Mouse (Mus musculus): ENCODE data around the gene Ankrd23. TPM values are rescaled to one million over a fixed set of nuclear protein-coding genes. Genes with fewer than 3 reads are reported as not detected.

Gene Ankrd23
- polyA plus RNA-seq, 1 experiment from 2014 or later, result 17.0 TPM

DNA sequence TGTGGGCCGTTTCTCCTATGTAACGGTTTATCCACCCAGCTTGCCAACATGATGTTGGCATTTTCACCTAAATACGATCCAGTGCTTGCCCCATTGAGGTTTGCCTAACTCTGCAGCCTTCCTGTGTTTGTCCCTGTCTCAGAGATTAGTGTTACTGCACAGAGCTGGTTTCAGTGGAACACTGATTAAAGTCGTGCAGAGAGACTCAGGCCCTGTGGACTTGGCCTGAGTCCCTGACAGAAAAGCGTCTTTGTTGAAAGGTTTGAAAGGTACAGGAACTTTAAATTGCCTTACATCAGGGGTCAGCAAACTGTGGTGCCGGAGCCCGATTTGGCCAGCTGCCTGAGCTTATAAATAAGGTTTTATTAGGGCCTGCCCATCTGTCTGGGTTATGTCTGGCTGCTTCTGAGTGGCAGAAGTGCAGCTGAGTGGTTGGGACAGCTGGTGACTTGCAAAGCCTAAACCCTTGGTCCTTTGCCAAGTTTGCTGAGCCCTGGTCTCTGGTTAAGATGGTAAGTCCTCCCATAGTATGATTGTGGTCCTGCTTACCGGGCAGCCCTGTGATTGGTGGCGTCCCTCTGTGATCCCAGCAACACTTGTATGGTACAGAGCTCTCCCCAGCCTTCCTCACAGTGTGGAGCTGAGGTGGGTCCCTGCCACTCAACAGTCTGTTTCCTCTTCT, 13.2 kb downstream of the Ankrd23 start:
- peak; percentile 49; the same call in 1 of the 2 replicates for ATAC-seq
- H3K36me3 ChIP-seq (ENCODE audit: control insufficient read depth, insufficient read depth, low read length), result peaks cover 38% of the 10 kb centered on the region
- no peaks in the 10 kb centered on the region for H3K4me1 ChIP-seq (ENCODE audit: control insufficient read depth, insufficient read depth, low read length)
- H3K9ac ChIP-seq (ENCODE audit: low read depth, low read length), result no peak overlapping the region
- no peaks in the 10 kb centered on the region for H3K9me3 ChIP-seq (replicated peaks; ENCODE audit: control insufficient read depth, low read length, poor library complexity, severe bottlenecking)
- no peaks in the 10 kb centered on the region for H3K27me3 ChIP-seq (ENCODE audit: control insufficient read depth, insufficient read depth, low read depth, low read length)
- WGBS, result 53% methylated on average over 9 of the region's 9 CpGs
- H3K4me2 ChIP-seq (ENCODE audit: low read length), result no peak overlapping the region
- H3K4me3 ChIP-seq (ENCODE audit: low read depth, low read length), result no peak overlapping the region
- H3K27ac ChIP-seq (ENCODE audit: low read length), result no peak overlapping the region

DNA sequence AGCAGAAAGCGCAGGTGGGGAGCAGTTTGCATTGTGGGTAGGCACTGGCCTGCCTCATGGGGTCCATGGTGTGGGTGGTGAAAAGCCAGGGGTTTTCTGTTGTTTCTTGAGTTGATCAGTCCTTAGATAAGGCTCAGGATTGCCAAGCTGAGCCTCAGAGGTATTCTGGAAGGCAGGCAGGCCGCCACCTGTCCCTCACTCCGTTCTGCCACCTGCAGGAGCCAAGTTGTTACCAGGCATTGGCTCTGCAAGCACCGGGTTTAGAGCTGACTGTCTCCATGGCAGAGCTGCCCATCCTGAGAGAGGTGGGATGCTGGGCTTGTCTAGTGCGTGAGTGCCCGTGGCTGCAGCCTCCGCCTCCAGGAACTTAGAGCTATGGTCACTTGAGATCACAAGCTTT, 14.5 kb downstream of the Ankrd23 start:
- Histone ChIP-seq H3K27ac (ENCODE audit: low read length) (no peak overlapping the region), H3K36me3 (ENCODE audit: control insufficient read depth, insufficient read depth, low read length) (peaks cover 38% of the 10 kb centered on the region), H3K4me2 (ENCODE audit: low read length) (no peak overlapping the region), H3K4me3 (ENCODE audit: low read depth, low read length) (no peak overlapping the region), H3K4me1 (ENCODE audit: control insufficient read depth, insufficient read depth, low read length) (0 out of 2 replicates have a peak, but pooled peaks cover 3% of the 10 kb centered on the region), H3K9ac (ENCODE audit: low read depth, low read length) (no peak overlapping the region), H3K9me3 (replicated peaks; ENCODE audit: control insufficient read depth, low read length, poor library complexity, severe bottlenecking) (no peaks in the 10 kb centered on the region), H3K27me3 (ENCODE audit: control insufficient read depth, insufficient read depth, low read depth, low read length) (no peaks in the 10 kb centered on the region)
- ATAC-seq, result no peak
- 96% methylated on average over 7 of the region's 7 CpGs for WGBS

DNA sequence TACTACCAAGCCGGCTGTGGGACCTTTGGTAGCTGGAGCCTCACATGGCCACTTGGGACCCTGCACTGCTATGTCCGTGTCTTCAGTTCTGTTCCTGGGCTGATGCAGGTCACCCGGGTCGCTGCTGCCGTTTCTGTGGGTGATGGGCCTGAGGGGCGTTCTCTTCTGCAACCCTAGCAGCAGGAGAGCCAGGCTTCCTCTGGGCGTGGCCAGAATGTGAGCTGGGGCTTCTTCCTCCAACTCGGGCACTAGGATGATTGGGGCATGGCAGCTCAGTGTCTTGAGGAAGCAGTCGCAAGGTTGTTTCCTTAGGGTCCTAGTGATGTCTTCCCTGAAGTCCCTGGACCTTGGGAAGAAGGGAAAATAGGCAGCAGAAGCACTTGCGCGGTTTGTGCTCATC, 17.1 kb downstream of the Ankrd23 start:
- no peak overlapping the region for H3K4me2 ChIP-seq (ENCODE audit: low read length)
- ATAC-seq, result no peak
- H3K9me3 ChIP-seq (replicated peaks; ENCODE audit: control insufficient read depth, low read length, poor library complexity, severe bottlenecking), result no peaks in the 10 kb centered on the region
- no peak overlapping the region for H3K27ac ChIP-seq (ENCODE audit: low read length)
- no peaks in the 10 kb centered on the region for H3K27me3 ChIP-seq (ENCODE audit: control insufficient read depth, insufficient read depth, low read depth, low read length)
- no peak overlapping the region for H3K4me3 ChIP-seq (ENCODE audit: low read depth, low read length)
- peaks cover 24% of the 10 kb centered on the region for H3K36me3 ChIP-seq (ENCODE audit: control insufficient read depth, insufficient read depth, low read length)
- peaks cover 13% of the 10 kb centered on the region for H3K4me1 ChIP-seq (ENCODE audit: control insufficient read depth, insufficient read depth, low read length)
- 83% methylated on average over 11 of the region's 11 CpGs for WGBS
- H3K9ac ChIP-seq (ENCODE audit: low read depth, low read length), result no peak overlapping the region

DNA sequence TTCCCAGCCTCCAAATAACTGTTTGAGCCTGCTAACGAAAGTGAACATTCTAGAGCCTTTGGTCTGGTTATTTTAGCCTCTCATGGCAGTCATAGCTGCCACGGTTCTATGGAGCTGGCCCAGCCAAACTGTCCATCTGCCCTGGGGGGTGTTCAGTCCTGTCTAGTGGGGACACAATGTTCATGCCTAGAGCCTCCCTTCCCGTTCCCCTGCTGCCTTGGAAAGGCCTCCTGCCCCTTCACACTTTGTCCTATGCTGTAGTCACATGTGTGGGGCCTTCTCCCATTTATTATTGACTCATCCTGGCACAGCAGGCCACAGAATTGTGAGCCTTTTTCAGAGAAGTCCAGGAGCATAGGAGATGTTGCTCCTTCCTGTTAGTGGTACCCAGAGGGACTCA, 18.4 kb downstream of the Ankrd23 start:
- no peak for ATAC-seq
- Histone ChIP-seq H3K4me2 (ENCODE audit: low read length) (no peak overlapping the region), H3K9ac (ENCODE audit: low read depth, low read length) (no peak overlapping the region), H3K36me3 (ENCODE audit: control insufficient read depth, insufficient read depth, low read length) (peaks cover 19% of the 10 kb centered on the region), H3K27me3 (ENCODE audit: control insufficient read depth, insufficient read depth, low read depth, low read length) (no peaks in the 10 kb centered on the region), H3K4me1 (ENCODE audit: control insufficient read depth, insufficient read depth, low read length) (peaks cover 27% of the 10 kb centered on the region), H3K4me3 (ENCODE audit: low read depth, low read length) (no peak overlapping the region), H3K9me3 (replicated peaks; ENCODE audit: control insufficient read depth, low read length, poor library complexity, severe bottlenecking) (no peaks in the 10 kb centered on the region), H3K27ac (ENCODE audit: low read length) (no peak overlapping the region)
- WGBS, result 84% methylated on average over 3 of the region's 3 CpGs

DNA sequence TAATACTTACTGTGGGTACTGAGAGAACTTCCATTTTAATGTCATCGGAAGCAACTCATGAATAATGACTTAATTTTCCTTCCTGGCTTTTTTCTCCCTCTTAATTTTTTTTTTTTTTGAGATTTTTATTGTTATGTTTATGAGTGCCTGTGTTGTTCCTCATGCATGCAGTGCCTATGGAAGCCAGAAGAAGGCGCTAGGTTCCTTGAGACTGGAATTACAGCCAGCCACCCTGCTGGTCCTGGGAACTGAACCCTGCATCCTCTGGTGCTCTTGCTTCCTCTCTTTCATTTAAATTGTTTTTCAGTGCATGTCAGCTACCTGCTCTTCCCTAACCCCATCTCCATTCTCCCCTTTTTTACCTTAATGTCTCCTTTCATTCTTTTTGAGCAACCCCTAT, 23.0 kb downstream of the Ankrd23 start:
- Histone ChIP-seq H3K4me2 (ENCODE audit: low read length) (peak overlapping the region; percentile 84), H3K27ac (ENCODE audit: low read length) (no peak overlapping the region), H3K9ac (ENCODE audit: low read depth, low read length) (no peak overlapping the region), H3K4me1 (ENCODE audit: control insufficient read depth, insufficient read depth, low read length) (peaks cover 30% of the 10 kb centered on the region), H3K27me3 (ENCODE audit: control insufficient read depth, insufficient read depth, low read depth, low read length) (no peaks in the 10 kb centered on the region), H3K4me3 (ENCODE audit: low read depth, low read length) (peak overlapping the region; percentile 94), H3K36me3 (ENCODE audit: control insufficient read depth, insufficient read depth, low read length) (no peaks in the 10 kb centered on the region; the same call in 1 of the 2 replicates), H3K9me3 (replicated peaks; ENCODE audit: control insufficient read depth, low read length, poor library complexity, severe bottlenecking) (no peaks in the 10 kb centered on the region)
- 35% methylated on average over 2 of the region's 2 CpGs for WGBS
- ATAC-seq, result no peak

DNA sequence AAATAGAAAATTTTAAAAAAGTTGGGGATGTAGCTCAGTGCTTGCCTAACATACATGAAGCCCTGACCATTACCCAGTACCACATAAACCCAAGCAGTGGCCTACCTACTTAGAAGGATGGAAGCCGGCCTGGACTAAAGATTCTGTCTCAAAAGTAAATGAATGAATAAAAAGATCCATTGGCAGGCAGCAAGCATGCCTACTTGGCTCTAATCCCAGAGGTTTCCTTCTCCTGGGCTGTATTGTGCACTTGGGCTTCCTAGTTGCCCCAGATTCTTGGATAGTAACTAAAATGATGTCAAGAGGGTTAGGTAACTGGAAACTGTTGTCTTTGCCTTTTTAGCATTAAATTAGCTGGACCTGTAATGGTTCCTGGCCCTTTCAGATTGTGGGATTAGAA, 23.4 kb downstream of the Ankrd23 start:
- no peak for ATAC-seq
- Histone ChIP-seq H3K36me3 (ENCODE audit: control insufficient read depth, insufficient read depth, low read length) (no peaks in the 10 kb centered on the region; the same call in 1 of the 2 replicates), H3K4me1 (ENCODE audit: control insufficient read depth, insufficient read depth, low read length) (peaks cover 30% of the 10 kb centered on the region), H3K4me2 (ENCODE audit: low read length) (peak overlapping the region; percentile 84), H3K9me3 (replicated peaks; ENCODE audit: control insufficient read depth, low read length, poor library complexity, severe bottlenecking) (no peaks in the 10 kb centered on the region), H3K27ac (ENCODE audit: low read length) (no peak overlapping the region; the same call in 1 of the 2 replicates), H3K27me3 (ENCODE audit: control insufficient read depth, insufficient read depth, low read depth, low read length) (no peaks in the 10 kb centered on the region), H3K9ac (ENCODE audit: low read depth, low read length) (peak overlapping the region; percentile 91), H3K4me3 (ENCODE audit: low read depth, low read length) (peak overlapping the region; percentile 94)
- WGBS, result 0% methylated on average over 1 of the region's 1 CpGs

DNA sequence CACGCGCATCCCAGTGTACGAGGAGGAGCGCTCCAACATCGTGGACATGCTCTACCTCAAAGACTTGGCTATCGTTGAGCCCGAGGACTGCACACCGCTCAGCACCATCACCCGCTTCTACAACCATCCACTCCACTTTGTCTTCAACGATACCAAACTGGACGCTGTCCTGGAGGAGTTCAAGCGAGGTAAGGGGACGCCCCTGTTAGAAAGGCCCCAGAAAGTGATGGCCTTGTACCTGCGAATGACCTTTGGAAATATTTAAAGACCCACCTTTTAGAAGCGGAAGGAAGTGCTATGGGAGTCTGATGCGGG, 23.8 kb downstream of the Ankrd23 start:
- Histone ChIP-seq H3K27ac (ENCODE audit: low read length) (peak overlapping the region; percentile 97), H3K9me3 (replicated peaks; ENCODE audit: control insufficient read depth, low read length, poor library complexity, severe bottlenecking) (no peaks in the 10 kb centered on the region), H3K36me3 (ENCODE audit: control insufficient read depth, insufficient read depth, low read length) (no peaks in the 10 kb centered on the region), H3K4me2 (ENCODE audit: low read length) (peak overlapping the region; percentile 84), H3K4me1 (ENCODE audit: control insufficient read depth, insufficient read depth, low read length) (peaks cover 30% of the 10 kb centered on the region), H3K4me3 (ENCODE audit: low read depth, low read length) (peak overlapping the region; percentile 94), H3K27me3 (ENCODE audit: control insufficient read depth, insufficient read depth, low read depth, low read length) (no peaks in the 10 kb centered on the region), H3K9ac (ENCODE audit: low read depth, low read length) (peak overlapping the region; percentile 91)
- no peak for ATAC-seq
- 1% methylated on average over 16 of the region's 16 CpGs for WGBS

DNA sequence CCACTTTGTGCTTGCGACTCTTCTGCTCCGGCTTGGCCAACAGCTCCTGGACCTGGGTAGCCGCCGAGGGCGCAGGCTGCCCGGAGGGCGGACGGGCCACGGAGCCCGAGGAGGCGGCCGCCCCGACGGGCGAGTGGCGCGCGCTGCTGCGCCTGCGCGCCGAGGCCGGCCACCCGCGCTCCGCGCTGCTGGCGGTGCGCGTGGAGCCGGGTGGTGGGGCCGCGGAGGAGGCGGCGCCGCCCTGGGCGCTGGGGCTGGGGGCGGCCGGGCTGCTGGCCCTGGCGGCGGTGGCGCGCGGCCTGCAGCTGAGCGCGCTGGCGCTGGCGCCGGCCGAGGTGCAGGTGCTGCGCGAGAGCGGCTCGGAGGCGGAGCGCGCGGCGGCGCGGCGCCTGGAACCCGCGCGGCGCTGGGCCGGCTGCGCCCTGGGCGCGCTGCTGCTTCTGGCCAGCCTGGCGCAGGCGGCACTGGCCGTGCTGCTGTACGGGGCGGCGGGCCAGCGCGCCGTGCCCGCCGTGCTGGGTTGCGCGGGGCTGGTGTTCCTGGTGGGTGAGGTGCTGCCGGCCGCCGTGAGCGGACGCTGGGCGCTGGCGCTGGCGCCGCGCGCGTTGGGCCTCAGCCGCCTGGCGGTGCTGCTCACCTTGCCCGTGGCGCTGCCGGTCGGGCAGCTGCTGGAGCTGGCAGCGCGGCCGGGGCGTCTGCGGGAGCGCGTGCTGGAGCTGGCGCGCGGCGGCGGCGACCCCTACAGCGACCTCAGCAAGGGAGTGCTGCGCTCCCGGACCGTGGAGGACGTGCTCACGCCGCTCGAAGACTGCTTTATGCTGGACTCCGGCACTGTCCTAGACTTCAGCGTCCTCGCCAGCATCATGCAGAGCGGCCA, 24.4 kb downstream of the Ankrd23 start:
- WGBS, result under 1% methylated on average over 69 of the region's 126 CpGs
- peak overlapping the region; percentile 94 for H3K4me3 ChIP-seq (ENCODE audit: low read depth, low read length)
- peaks cover 27% of the 10 kb centered on the region for H3K4me1 ChIP-seq (ENCODE audit: control insufficient read depth, insufficient read depth, low read length)
- peak overlapping the region; percentile 91 for H3K9ac ChIP-seq (ENCODE audit: low read depth, low read length)
- no peaks in the 10 kb centered on the region for H3K9me3 ChIP-seq (replicated peaks; ENCODE audit: control insufficient read depth, low read length, poor library complexity, severe bottlenecking)
- H3K27me3 ChIP-seq (ENCODE audit: control insufficient read depth, insufficient read depth, low read depth, low read length), result no peaks in the 10 kb centered on the region
- H3K27ac ChIP-seq (ENCODE audit: low read length), result peak overlapping the region; percentile 97
- H3K36me3 ChIP-seq (ENCODE audit: control insufficient read depth, insufficient read depth, low read length), result no peaks in the 10 kb centered on the region
- ATAC-seq, result peak; percentile 86
- H3K4me2 ChIP-seq (ENCODE audit: low read length), result peak overlapping the region; percentile 84

Data from midbrain, embryonic 16.5 days (tissue).